Mouse (Mus musculus): ENCODE results near the gene Capza1.

GRCm38 (mm10) chr3:104812254-104812653 lies 52.1 kb downstream of the Capza1 start:
- TF ChIP-seq CTCF (IDR thresholded peaks at IDR 0.05; ENCODE audit: borderline replicate concordance, control insufficient read depth, extremely low read depth, insufficient read depth, low read length, poor library complexity) (no peak), POLR2A (IDR thresholded peaks at IDR 0.05; ENCODE audit: control insufficient read depth, extremely low read depth, insufficient read depth, low read length, poor library complexity) (no peak)
